Mouse (Mus musculus): ENCODE measurements around the gene Bmp2. TPM values are rescaled to one million over a fixed set of nuclear protein-coding genes. Genes with fewer than 3 reads are reported as not detected.

Gene Bmp2
- 10.7 and 13.5 TPM in 2 replicates for polyA plus RNA-seq (2015; fragmentation: Nextera tagmentation; extraction: Ambion mirVana)

GRCm38 (mm10) chr2:133552031-133552841, at the start of gene Bmp2:
Bmp2 (plus strand) TSS chr2:133552159.
- H3K4me2 ChIP-seq, result peak within 1 kb of the TSS; percentile 97
- H3K4me1 ChIP-seq, result peaks cover 34% of the 10 kb centered on the region
- peak within 1 kb of the TSS; percentile 61 for H3K9ac ChIP-seq
- WGBS, result under 1% methylated on average over 102 of the region's 110 CpGs
- H3K27me3 ChIP-seq, result peaks cover 64% of the 10 kb centered on the region
- H3K9me3 ChIP-seq (replicated peaks), result no peaks in the 10 kb centered on the region
- no peaks in the 10 kb centered on the region for H3K36me3 ChIP-seq
- ATAC-seq (replicated peaks; ENCODE audit: low FRiP score), result peak; percentile 76
- peak within 1 kb of the TSS; percentile 63 for H3K4me3 ChIP-seq (replicated peaks)
- H3K27ac ChIP-seq, result no peak within 1 kb of the TSS

GRCm38 (mm10) chr2:133505678-133506077, 46.3 kb upstream of the Bmp2 start:
- no peak overlapping the region for H3K9ac ChIP-seq
- no peaks in the 10 kb centered on the region for H3K36me3 ChIP-seq
- no peak for ATAC-seq (replicated peaks; ENCODE audit: low FRiP score)
- peaks cover 7% of the 10 kb centered on the region for H3K4me1 ChIP-seq
- WGBS, result 69% methylated on average over 2 of the region's 2 CpGs
- H3K4me3 ChIP-seq (replicated peaks), result no peak overlapping the region
- no peaks in the 10 kb centered on the region for H3K9me3 ChIP-seq (replicated peaks)
- H3K27ac ChIP-seq, result no peak overlapping the region
- no peaks in the 10 kb centered on the region; the same call in 1 of the 2 replicates for H3K27me3 ChIP-seq
- H3K4me2 ChIP-seq, result no peak overlapping the region

DNA sequence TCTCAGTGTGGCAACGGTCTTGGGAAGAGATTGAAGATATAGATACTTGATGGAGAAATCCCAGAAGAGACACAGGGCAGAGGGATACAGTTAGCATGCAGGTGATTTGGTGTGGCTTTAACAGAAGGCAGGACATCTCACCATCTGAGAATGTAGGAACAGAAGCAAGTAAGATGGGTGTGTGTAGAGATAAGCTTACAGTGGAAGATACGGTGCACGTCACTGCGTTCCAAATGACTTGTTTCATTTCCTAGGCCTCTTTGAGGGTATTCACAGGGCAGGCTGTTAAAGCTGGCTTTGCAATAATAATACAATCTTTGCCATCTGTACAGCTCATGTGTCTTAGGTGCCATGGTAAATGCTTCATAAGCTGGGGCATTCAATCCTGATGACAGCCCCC, 44.9 kb upstream of the Bmp2 start:
- Histone ChIP-seq H3K4me1 (peaks cover 7% of the 10 kb centered on the region), H3K4me2 (no peak overlapping the region), H3K4me3 (replicated peaks) (no peak overlapping the region), H3K27ac (no peak overlapping the region), H3K27me3 (no peaks in the 10 kb centered on the region; the same call in 1 of the 2 replicates), H3K9me3 (replicated peaks) (no peaks in the 10 kb centered on the region), H3K9ac (no peak overlapping the region), H3K36me3 (no peaks in the 10 kb centered on the region)
- no peak for ATAC-seq (replicated peaks; ENCODE audit: low FRiP score)
- WGBS, result 69% methylated on average over 4 of the region's 4 CpGs

DNA sequence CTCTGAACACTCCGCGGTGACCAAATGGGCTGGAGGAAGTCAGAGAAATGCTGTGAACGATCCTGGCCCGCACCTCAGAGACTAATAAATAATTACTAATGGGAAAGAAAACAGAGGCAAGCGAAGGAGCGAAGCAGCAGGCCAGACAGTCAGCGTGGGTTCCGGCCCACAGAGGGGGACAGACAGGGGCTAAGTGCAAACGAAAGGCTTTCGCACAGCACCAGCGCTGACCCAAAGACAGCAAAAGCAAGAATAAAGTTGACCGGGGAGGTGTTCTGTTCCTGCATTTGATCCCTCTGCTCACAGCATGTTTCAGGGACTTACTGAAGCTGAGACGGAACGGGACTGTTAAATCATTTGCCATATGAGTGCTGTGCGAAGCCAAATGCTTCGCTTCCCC, 42.8 kb upstream of the Bmp2 start:
- peak; percentile 60 for ATAC-seq (replicated peaks; ENCODE audit: low FRiP score)
- WGBS, result 14% methylated on average over 16 of the region's 16 CpGs
- peak overlapping the region; percentile 57 for H3K4me2 ChIP-seq

GRCm38 (mm10) chr2:133511011-133511779, 40.8 kb upstream of the Bmp2 start:
- H3K9me3 ChIP-seq (replicated peaks), result no peaks in the 10 kb centered on the region
- H3K4me2 ChIP-seq, result no peak overlapping the region
- H3K36me3 ChIP-seq, result no peaks in the 10 kb centered on the region
- H3K9ac ChIP-seq, result no peak overlapping the region
- no peak for ATAC-seq (replicated peaks; ENCODE audit: low FRiP score)
- H3K4me3 ChIP-seq (replicated peaks), result no peak overlapping the region
- H3K27me3 ChIP-seq, result no peaks in the 10 kb centered on the region; the same call in 1 of the 2 replicates
- H3K27ac ChIP-seq, result no peak overlapping the region
- H3K4me1 ChIP-seq, result peaks cover 7% of the 10 kb centered on the region
- 72% methylated on average over 9 of the region's 9 CpGs for WGBS

More for the DNA sequence above, 42.8 kb upstream of the Bmp2 start:
- Histone ChIP-seq H3K4me1 (peaks cover 7% of the 10 kb centered on the region), H3K9me3 (replicated peaks) (no peaks in the 10 kb centered on the region), H3K27me3 (no peaks in the 10 kb centered on the region; the same call in 1 of the 2 replicates), H3K9ac (no peak overlapping the region), H3K36me3 (no peaks in the 10 kb centered on the region), H3K27ac (no peak overlapping the region), H3K4me3 (replicated peaks) (peak overlapping the region; percentile 27)

GRCm38 (mm10) chr2:133516331-133517046, 35.5 kb upstream of the Bmp2 start:
- Histone ChIP-seq H3K4me2 (no peak overlapping the region), H3K36me3 (no peaks in the 10 kb centered on the region), H3K4me1 (no peaks in the 10 kb centered on the region), H3K27ac (no peak overlapping the region), H3K27me3 (no peaks in the 10 kb centered on the region), H3K9me3 (replicated peaks) (no peaks in the 10 kb centered on the region), H3K4me3 (replicated peaks) (no peak overlapping the region), H3K9ac (no peak overlapping the region)
- WGBS, result 87% methylated on average over 4 of the region's 4 CpGs
- no peak for ATAC-seq (replicated peaks; ENCODE audit: low FRiP score)

- WGBS, result 87% methylated on average over 2 of the region's 2 CpGs
- H3K4me2 ChIP-seq, result no peak overlapping the region
These were observed 34.1 kb upstream of the Bmp2 start for GRCm38 (mm10) chr2:133517867-133518266.

DNA sequence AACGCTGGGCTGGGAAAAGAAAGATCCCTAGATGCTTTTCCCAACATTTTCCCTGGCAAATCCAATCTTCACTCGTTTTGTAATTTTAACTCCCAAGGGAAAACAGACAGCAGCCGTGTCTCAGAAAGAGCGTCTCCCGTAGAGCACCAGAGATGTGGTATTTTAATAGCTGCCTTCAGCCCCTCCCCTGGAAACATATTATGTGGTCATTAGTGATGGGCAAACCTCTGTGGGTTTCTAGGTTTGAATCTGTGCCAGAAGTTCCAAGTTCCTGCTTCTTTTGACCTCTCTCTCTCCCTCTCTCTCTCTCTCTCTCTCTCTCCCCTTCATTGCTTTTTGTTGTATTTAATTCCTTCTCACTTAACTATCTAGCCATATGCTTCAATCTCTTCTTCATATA, 30.8 kb upstream of the Bmp2 start:
- Histone ChIP-seq H3K9ac (no peak overlapping the region), H3K4me2 (no peak overlapping the region), H3K4me1 (peaks cover 8% of the 10 kb centered on the region; the same call in 1 of the 2 replicates), H3K36me3 (no peaks in the 10 kb centered on the region), H3K9me3 (replicated peaks) (no peaks in the 10 kb centered on the region), H3K4me3 (replicated peaks) (no peak overlapping the region), H3K27me3 (no peaks in the 10 kb centered on the region), H3K27ac (no peak overlapping the region)
- no peak for ATAC-seq (replicated peaks; ENCODE audit: low FRiP score)
- 71% methylated on average over 5 of the region's 5 CpGs for WGBS

More at GRCm38 (mm10) chr2:133517867-133518266, 34.1 kb upstream of the Bmp2 start:
- Histone ChIP-seq H3K27ac (no peak overlapping the region), H3K4me3 (replicated peaks) (no peak overlapping the region), H3K4me1 (0 out of 2 replicates have a peak, but pooled peaks cover 2% of the 10 kb centered on the region), H3K9ac (no peak overlapping the region), H3K36me3 (no peaks in the 10 kb centered on the region), H3K9me3 (replicated peaks) (no peaks in the 10 kb centered on the region), H3K27me3 (no peaks in the 10 kb centered on the region)
- no peak for ATAC-seq (replicated peaks; ENCODE audit: low FRiP score)

GRCm38 (mm10) chr2:133522121-133522520, 29.8 kb upstream of the Bmp2 start:
- Histone ChIP-seq H3K27ac (no peak overlapping the region), H3K4me2 (no peak overlapping the region), H3K27me3 (no peaks in the 10 kb centered on the region), H3K9me3 (replicated peaks) (no peaks in the 10 kb centered on the region), H3K9ac (no peak overlapping the region), H3K36me3 (no peaks in the 10 kb centered on the region), H3K4me1 (peaks cover 8% of the 10 kb centered on the region; the same call in 1 of the 2 replicates), H3K4me3 (replicated peaks) (no peak overlapping the region)
- 82% methylated on average over 2 of the region's 2 CpGs for WGBS
- ATAC-seq (replicated peaks; ENCODE audit: low FRiP score), result no peak

- Histone ChIP-seq H3K4me3 (replicated peaks) (no peak overlapping the region), H3K9ac (no peak overlapping the region), H3K27ac (no peak overlapping the region), H3K9me3 (replicated peaks) (no peaks in the 10 kb centered on the region), H3K27me3 (no peaks in the 10 kb centered on the region), H3K4me1 (peaks cover 8% of the 10 kb centered on the region; the same call in 1 of the 2 replicates), H3K36me3 (no peaks in the 10 kb centered on the region), H3K4me2 (no peak overlapping the region)
- 43% methylated on average over 4 of the region's 4 CpGs for WGBS
- ATAC-seq (replicated peaks; ENCODE audit: low FRiP score), result peak; percentile 71
These were observed 26.3 kb upstream of the Bmp2 start for GRCm38 (mm10) chr2:133525621-133526181.

DNA sequence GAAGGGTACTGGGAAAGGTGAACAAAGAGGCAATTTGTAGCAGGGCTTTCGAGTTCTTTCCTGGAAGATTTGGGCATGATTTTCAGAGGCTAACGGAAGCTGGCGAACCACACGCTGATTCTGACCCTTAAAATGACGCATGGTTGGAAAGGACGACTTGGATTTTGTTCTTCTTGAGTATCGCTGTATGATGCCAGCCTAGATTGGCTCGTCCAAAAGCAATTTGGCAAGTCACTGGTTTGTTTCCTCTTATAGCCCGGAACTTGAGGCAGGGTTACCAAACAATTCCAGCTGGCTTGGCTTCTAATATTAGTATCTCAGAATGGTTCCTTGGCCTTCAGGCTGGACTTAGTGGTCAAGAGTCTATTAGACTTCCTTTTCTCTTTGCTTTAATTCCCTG, 22.6 kb upstream of the Bmp2 start:
- 94% methylated on average over 9 of the region's 9 CpGs for WGBS

More for the DNA sequence above, 22.6 kb upstream of the Bmp2 start:
- H3K36me3 ChIP-seq, result no peaks in the 10 kb centered on the region
- H3K4me1 ChIP-seq, result peaks cover 6% of the 10 kb centered on the region; the same call in 1 of the 2 replicates
- H3K27me3 ChIP-seq, result no peaks in the 10 kb centered on the region
- H3K4me3 ChIP-seq (replicated peaks), result no peak overlapping the region
- H3K27ac ChIP-seq, result no peak overlapping the region
- ATAC-seq (replicated peaks; ENCODE audit: low FRiP score), result no peak
- H3K4me2 ChIP-seq, result no peak overlapping the region
- H3K9me3 ChIP-seq (replicated peaks), result no peaks in the 10 kb centered on the region
- no peak overlapping the region for H3K9ac ChIP-seq

Data from kidney, embryonic 15.5 days (tissue).